Mouse (Mus musculus) neural tube, embryonic 13.5 days (tissue): ENCODE results near the gene Cirbp. TPM values are rescaled to one million over a fixed set of nuclear protein-coding genes. Genes with fewer than 3 reads are reported as not detected.

Experiments
- ATAC-seq: fragments of 200-750 bp; cut with Nextera tagmentation; 2 replicates; pipeline ENCODE4 v1.8.0; 2017; ENCODE audit warnings: low read depth, mild to moderate bottlenecking, moderate TSS enrichment, moderate library complexity
- H3K27ac ChIP-seq: fragments of 300-500 bp; sonication (generic); replicated peaks from 2 replicates; pipeline ENCODE4 v1.5.1; 2015; ENCODE audit warnings: moderate library complexity, mild to moderate bottlenecking, inconsistent platforms
- H3K27me3 ChIP-seq: fragments of 300-500 bp; sonication (generic); 2 replicates; pipeline ENCODE4 v1.6.1; 2015; ENCODE audit warnings: mild to moderate bottlenecking, inconsistent platforms
- H3K36me3 ChIP-seq: fragments of 300-500 bp; sonication (generic); 2 replicates; pipeline ENCODE4 v1.6.1; 2015; ENCODE audit warnings: mild to moderate bottlenecking, inconsistent platforms
- H3K4me1 ChIP-seq: fragments of 300-500 bp; sonication (generic); replicated peaks from 2 replicates; pipeline ENCODE4 v1.6.1; 2015; ENCODE audit warnings: inconsistent platforms
- H3K4me2 ChIP-seq: fragments of 300-500 bp; sonication (generic); 2 replicates; pipeline ENCODE4 v1.6.1; 2015; ENCODE audit warnings: inconsistent platforms, mild to moderate bottlenecking, moderate library complexity
- H3K4me3 ChIP-seq: fragments of 300-500 bp; sonication (generic); 2 replicates; pipeline ENCODE4 v1.5.1; 2015; ENCODE audit warnings: mild to moderate bottlenecking, inconsistent platforms
- H3K9ac ChIP-seq: fragments of 300-500 bp; sonication (generic); 2 replicates; pipeline ENCODE4 v1.6.1; 2015; ENCODE audit warnings: moderate library complexity, mild to moderate bottlenecking, inconsistent platforms
- H3K9me3 ChIP-seq: fragments of 300-500 bp; sonication (generic); 2 replicates; pipeline ENCODE4 v1.6.1; 2016; ENCODE audit warnings: inconsistent platforms
- WGBS: fragments of 180-500 bp; shearing (Covaris S2); methylation state at CpG from one replicate; pipeline ENCODE4 v1.1.7; 2015; 5-methylcytosine and 5-hydroxymethylcytosine counted together
- polyA plus RNA-seq: library from polyadenylated mRNA; unstranded; fragments of >200 nt; fragmentation: Nextera tagmentation; extraction: Ambion mirVana; gene quantifications from 2 replicates; pipeline ENCODE4 v1.2.1, GENCODE M21; 2015

The Cirbp gene
- polyA plus RNA-seq, 1 experiment from 2014 or later: 325 TPM

DNA sequence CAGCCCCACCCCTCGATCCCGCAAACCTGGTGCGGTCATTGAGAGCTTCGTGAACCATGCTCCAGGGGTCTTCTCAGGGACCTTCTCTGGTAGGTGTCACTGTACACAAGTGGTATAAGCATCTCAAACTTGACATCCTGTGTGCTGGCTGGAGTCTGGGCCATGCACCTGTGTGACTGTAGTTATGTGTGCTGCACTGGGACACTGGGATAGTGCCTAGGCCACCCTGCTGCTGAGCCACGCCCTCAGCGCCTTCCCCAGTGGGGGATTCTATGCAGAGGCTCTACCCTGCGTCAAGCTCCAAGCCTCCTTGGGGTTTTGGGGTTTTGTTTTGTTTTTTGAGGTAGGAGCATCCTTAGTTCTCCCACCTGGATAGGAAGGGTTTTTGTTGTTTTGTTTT, 11.4 kb upstream of the Cirbp start:
- Histone ChIP-seq H3K9me3 (no peaks in the 10 kb centered on the region), H3K36me3 (peaks cover 71% of the 10 kb centered on the region), H3K4me2 (peak overlapping the region; percentile 94), H3K27me3 (no peaks in the 10 kb centered on the region), H3K27ac (peak overlapping the region; percentile 100; the same call in 1 of the 2 replicates), H3K9ac (peak overlapping the region; percentile 100), H3K4me1 (peaks cover 78% of the 10 kb centered on the region), H3K4me3 (0 out of 2 replicates have a peak overlapping the region, but pooled peaks have one; percentile 11)
- no peak for ATAC-seq
- 87% methylated on average over 7 of the region's 7 CpGs for WGBS

- 43% methylated on average over 1 of the region's 1 CpGs for WGBS
- no peak overlapping the region for H3K4me2 ChIP-seq
- no peaks in the 10 kb centered on the region for H3K27me3 ChIP-seq
- H3K4me1 ChIP-seq: peaks cover 83% of the 10 kb centered on the region
- peak overlapping the region; percentile 62 for H3K27ac ChIP-seq
- peak overlapping the region; percentile 6; the same call in 1 of the 2 replicates for H3K4me3 ChIP-seq
- 0 out of 2 replicates have a peak overlapping the region, but pooled peaks have one; percentile 100 for H3K9ac ChIP-seq
- no peaks in the 10 kb centered on the region for H3K9me3 ChIP-seq
- no peak for ATAC-seq
- H3K36me3 ChIP-seq: peaks cover 71% of the 10 kb centered on the region
Observed at GRCm38 (mm10) chr10:80155277-80155676, 10.5 kb upstream of the Cirbp start.

DNA sequence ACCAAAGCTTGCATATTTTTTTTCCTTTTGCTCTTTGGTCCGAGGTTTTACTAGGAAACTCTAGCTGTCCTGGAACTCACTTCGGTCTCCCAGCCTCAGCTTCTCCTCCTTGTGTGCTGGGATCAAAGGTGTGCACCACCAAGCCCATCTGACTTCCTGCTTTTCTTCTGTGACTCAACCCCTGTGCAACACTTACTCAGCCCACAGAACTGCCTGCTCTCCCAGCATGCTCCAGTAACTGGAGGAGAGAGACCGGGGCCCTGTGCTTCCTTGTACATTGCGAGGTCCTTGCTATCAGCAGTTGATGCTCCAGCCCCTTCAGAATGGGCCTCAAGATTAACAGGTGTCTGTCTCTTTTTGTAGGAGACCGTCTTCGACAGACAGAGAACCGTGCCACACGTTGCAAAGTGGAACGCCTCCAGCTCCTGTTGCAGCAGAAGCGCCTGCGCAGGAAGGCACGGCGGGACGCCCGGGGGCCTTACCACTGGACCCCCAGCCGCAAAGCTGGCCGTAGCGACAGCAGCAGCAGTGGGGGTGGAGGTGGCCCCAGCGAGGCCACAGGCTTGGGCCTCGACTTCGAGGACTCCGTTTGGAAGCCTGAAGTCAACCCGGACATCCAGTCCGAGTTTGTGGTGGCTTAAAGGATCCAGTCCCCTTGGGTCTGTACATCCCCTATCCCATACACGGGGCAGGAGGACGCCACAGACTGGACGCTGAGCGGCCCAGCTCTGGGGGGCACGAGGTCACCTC, 9.6 kb upstream of the Cirbp start:
- Histone ChIP-seq H3K4me1 (peaks cover 92% of the 10 kb centered on the region), H3K36me3 (peaks cover 68% of the 10 kb centered on the region), H3K4me3 (no peak overlapping the region), H3K4me2 (no peak overlapping the region), H3K27me3 (no peaks in the 10 kb centered on the region), H3K9me3 (no peaks in the 10 kb centered on the region), H3K27ac (peak overlapping the region; percentile 93), H3K9ac (peak overlapping the region; percentile 65; the same call in 1 of the 2 replicates)
- WGBS: 82% methylated on average over 29 of the region's 29 CpGs
- ATAC-seq: no peak

GRCm38 (mm10) chr10:80156752-80157053, 9.1 kb upstream of the Cirbp start:
- H3K27ac ChIP-seq: peak overlapping the region; percentile 93
- H3K36me3 ChIP-seq: peaks cover 63% of the 10 kb centered on the region
- H3K4me2 ChIP-seq: peak overlapping the region; percentile 13; the same call in 1 of the 2 replicates
- no peak overlapping the region for H3K4me3 ChIP-seq
- peaks cover 94% of the 10 kb centered on the region for H3K4me1 ChIP-seq
- WGBS: 68% methylated on average over 7 of the region's 7 CpGs
- peak overlapping the region; percentile 65; the same call in 1 of the 2 replicates for H3K9ac ChIP-seq
- H3K9me3 ChIP-seq: no peaks in the 10 kb centered on the region
- H3K27me3 ChIP-seq: no peaks in the 10 kb centered on the region
- no peak for ATAC-seq

DNA sequence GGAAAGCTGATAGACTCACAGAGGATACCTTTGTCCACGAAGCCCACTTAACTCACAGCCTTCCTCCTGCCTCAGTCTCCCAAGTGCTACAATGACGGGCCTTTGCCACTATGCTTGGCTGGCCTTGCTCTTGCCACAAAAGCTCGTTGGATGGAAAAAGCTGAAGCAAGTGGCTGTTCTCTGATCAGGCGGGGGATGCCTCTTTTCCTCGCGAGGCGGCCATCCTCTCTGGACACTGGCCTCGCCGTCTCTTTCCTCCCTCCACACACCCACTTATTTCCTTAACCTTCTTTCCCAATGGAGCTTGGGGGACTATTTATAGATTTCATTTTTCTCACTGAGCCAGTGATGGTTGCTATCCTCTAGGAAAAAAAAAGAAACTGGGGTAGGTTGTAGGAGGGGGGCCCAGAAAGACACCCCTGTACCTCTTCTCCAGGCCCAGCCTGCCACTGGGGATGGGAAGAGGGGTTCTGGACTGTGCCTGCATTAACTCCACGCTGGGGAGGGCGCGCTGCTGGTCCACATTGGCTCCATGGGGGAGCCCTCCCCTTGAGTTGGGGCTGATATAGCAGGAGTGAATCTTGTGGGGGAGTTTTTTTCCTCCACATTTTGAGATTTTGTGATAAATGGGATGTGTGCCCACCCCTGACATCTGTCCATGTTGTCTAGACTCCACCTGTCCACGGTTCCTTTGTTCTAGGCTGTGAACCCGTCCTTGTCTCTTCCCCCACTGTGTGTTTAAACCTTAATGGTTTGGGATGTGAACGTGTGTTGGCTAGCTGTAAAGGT, 8.4 kb upstream of the Cirbp start:
- peak overlapping the region; percentile 13; the same call in 1 of the 2 replicates for H3K4me2 ChIP-seq
- H3K27ac ChIP-seq: peak overlapping the region; percentile 93
- ATAC-seq: no peak
- H3K9me3 ChIP-seq: no peaks in the 10 kb centered on the region
- H3K36me3 ChIP-seq: peaks cover 57% of the 10 kb centered on the region
- peaks cover 94% of the 10 kb centered on the region for H3K4me1 ChIP-seq
- no peaks in the 10 kb centered on the region for H3K27me3 ChIP-seq
- WGBS: 54% methylated on average over 15 of the region's 15 CpGs
- peak overlapping the region; percentile 65; the same call in 1 of the 2 replicates for H3K9ac ChIP-seq
- H3K4me3 ChIP-seq: no peak overlapping the region

- Histone ChIP-seq H3K27me3 (no peaks in the 10 kb centered on the region), H3K4me1 (peaks cover 84% of the 10 kb centered on the region), H3K9ac (peak overlapping the region; percentile 65), H3K27ac (peak overlapping the region; percentile 93), H3K4me3 (peak overlapping the region; percentile 6; the same call in 1 of the 2 replicates), H3K36me3 (peaks cover 46% of the 10 kb centered on the region), H3K4me2 (peak overlapping the region; percentile 65), H3K9me3 (no peaks in the 10 kb centered on the region)
- WGBS: 16% methylated on average over 18 of the region's 18 CpGs
- ATAC-seq: no peak
Observed at GRCm38 (mm10) chr10:80158307-80158986, 7.3 kb upstream of the Cirbp start.

DNA sequence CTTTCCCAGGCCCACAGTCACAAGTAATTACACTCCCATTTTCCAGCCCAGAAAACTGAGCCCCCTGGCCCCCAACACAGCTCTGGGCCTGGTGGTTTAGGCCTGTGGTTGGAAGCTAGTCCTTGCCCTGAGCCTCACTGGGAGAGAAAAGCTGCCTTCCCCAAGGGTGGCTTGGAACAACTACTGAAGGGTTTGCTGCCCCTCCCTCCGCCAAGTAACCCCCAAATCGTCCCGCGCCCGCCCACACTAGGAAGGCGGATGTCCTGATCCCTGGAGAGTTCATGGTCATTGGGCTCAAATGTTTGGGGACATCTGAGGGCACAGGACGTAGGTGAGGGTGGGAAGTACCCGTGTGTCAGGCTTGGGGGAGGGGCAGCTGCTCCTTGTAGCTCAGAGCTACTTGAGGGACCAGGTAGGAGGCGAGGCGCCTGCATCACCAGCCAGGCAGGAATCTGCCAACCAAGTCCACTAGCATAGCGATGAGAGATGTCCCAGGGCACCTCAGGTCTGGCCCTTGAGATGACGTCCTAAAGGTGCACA, 6.7 kb upstream of the Cirbp start:
- Histone ChIP-seq H3K4me3 (peak overlapping the region; percentile 42), H3K36me3 (peaks cover 39% of the 10 kb centered on the region), H3K9me3 (no peaks in the 10 kb centered on the region), H3K27ac (peak overlapping the region; percentile 93), H3K4me2 (peak overlapping the region; percentile 65), H3K9ac (peak overlapping the region; percentile 65), H3K4me1 (peaks cover 83% of the 10 kb centered on the region), H3K27me3 (no peaks in the 10 kb centered on the region)
- 0 out of 2 replicates have a peak, but pooled peaks have one; percentile 4 for ATAC-seq
- 9% methylated on average over 12 of the region's 12 CpGs for WGBS

GRCm38 (mm10) chr10:80159561-80160454, 6.0 kb upstream of the Cirbp start:
- no peaks in the 10 kb centered on the region for H3K9me3 ChIP-seq
- H3K9ac ChIP-seq: peak overlapping the region; percentile 65
- H3K4me3 ChIP-seq: peak overlapping the region; percentile 42
- H3K27ac ChIP-seq: peak overlapping the region; percentile 93
- peak overlapping the region; percentile 65 for H3K4me2 ChIP-seq
- under 1% methylated on average over 55 of the region's 55 CpGs for WGBS
- ATAC-seq: peak; percentile 76
- H3K36me3 ChIP-seq: peaks cover 32% of the 10 kb centered on the region
- no peaks in the 10 kb centered on the region for H3K27me3 ChIP-seq
- H3K4me1 ChIP-seq: peaks cover 83% of the 10 kb centered on the region

DNA sequence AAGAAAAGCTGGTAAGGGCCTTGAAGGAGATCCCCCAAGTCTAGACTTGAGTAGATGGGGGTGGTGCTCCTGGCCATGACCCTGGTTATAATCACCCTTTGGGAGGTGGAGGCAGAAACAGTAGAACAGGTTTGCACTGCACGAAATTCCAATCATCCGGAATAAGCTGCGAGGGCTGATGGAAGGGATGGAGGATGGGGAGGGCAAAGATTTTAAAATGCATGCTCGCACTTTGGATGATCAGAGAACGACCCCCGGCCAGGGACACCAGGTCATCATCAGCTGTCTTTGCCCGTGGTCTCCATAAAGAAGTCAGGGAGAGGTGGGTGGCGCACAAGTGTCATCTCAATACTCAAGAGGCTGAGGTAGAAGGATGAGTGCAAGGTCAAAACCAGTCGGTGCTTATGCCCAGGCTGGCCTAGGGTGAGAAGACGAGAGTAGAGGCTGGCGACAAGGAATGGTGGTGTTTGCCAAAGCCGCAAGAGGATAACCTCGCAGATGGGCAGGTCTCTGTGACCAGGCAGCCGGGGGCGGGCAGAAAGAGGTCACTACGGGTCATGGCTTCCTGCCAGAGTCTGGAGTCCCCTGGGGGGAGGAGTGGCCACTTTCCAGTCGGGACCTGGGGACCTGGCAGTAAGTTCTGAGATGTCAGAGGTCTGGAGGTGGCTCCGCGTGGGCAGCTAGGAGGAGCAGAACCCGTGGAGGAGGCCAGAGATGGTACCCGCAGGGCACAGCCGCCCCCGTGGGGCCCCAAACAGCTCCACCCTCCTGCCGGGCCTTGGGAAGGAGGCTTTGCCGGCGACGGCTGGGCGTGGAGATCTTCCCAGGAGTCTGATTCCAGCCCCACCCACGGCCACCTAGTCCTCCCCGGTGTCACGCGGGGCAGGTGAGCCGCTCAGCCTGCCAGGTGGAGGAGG, 5.1 kb upstream of the Cirbp start:
- no peaks in the 10 kb centered on the region for H3K27me3 ChIP-seq
- H3K4me2 ChIP-seq: peak overlapping the region; percentile 65
- no peak for ATAC-seq
- peak overlapping the region; percentile 93 for H3K27ac ChIP-seq
- H3K36me3 ChIP-seq: peaks cover 23% of the 10 kb centered on the region
- H3K9ac ChIP-seq: peak overlapping the region; percentile 57
- no peaks in the 10 kb centered on the region for H3K9me3 ChIP-seq
- under 1% methylated on average over 33 of the region's 33 CpGs for WGBS
- peak overlapping the region; percentile 42 for H3K4me3 ChIP-seq
- H3K4me1 ChIP-seq: peaks cover 83% of the 10 kb centered on the region

GRCm38 (mm10) chr10:80161522-80162242, 4.1 kb upstream of the Cirbp start:
- ATAC-seq: no peak
- Histone ChIP-seq H3K4me2 (peak overlapping the region; percentile 65), H3K36me3 (peaks cover 13% of the 10 kb centered on the region), H3K9me3 (no peaks in the 10 kb centered on the region), H3K27me3 (no peaks in the 10 kb centered on the region), H3K27ac (peak overlapping the region; percentile 93), H3K4me1 (peaks cover 81% of the 10 kb centered on the region), H3K9ac (peak overlapping the region; percentile 57), H3K4me3 (0 out of 2 replicates have a peak overlapping the region, but pooled peaks have one; percentile 42)
- WGBS: 8% methylated on average over 7 of the region's 7 CpGs
